Mouse (Mus musculus) layer of hippocampus, adult 6 months (tissue): ENCODE data around the gene Tet3. TPM values are rescaled to one million over a fixed set of nuclear protein-coding genes. Genes with fewer than 3 reads are reported as not detected.

Source experiments
- long read RNA-seq, 2 experiments: library from polyadenylated mRNA; unstranded; transcript quantifications; one replicate each; pipeline ENCODE4 v2.0.0; 2019 to 2020
- microRNA-seq: library from miRNA; unstranded; fragments of <30 nt; microRNA quantifications from one replicate; pipeline ENCODE4 v1.2.0, GENCODE M21; 2020
- polyA plus RNA-seq: library from polyadenylated mRNA; unstranded; fragments of <200 nt; fragmentation: Nextera tagmentation; gene quantifications from 2 replicates; pipeline ENCODE4 v1.2.3, GENCODE M21; 2021

The Tet3 gene
- 6.2 and 8.1 TPM in 2 replicates for polyA plus RNA-seq
- long read RNA-seq, experiment 1, full-length matches to known transcripts: 3 of 9 reads
- long read RNA-seq, experiment 1, partial matches to known transcripts: 3 of 9 reads
- long read RNA-seq, experiment 1, other reads (novel, unspliced or antisense): 3 of 9 reads
- long read RNA-seq, experiment 2, partial matches to known transcripts: 4 of 31 reads
- long read RNA-seq, experiment 2, other reads (novel, unspliced or antisense): 27 of 31 reads

GRCm38 (mm10) chr6:83459034-83459644, at the start of gene Tet3:
Tet3 (minus strand) TSS chr6:83459084.

GRCm38 (mm10) chr6:83506258-83507167, 47.6 kb upstream of the Tet3 start, which contains the start of gene Dguok:
Dguok (minus strand) TSS chr6:83506969.

GRCm38 (mm10) chr6:83348873-83349272, 110.0 kb downstream of the Tet3 start, which contains the start of gene Bola3:
Bola3 (plus strand) TSS chr6:83349147.

GRCm38 (mm10) chr6:83325525-83326393, 133.1 kb downstream of the Tet3 start, which contains the start of the genes Mthfd2 and Mob1a:
Mthfd2 (minus strand) TSS chr6:83325908.
Mob1a (plus strand) TSS chr6:83326016.

Small RNA genes lying within 50 kb of the gene (microRNA-seq; reads per million reads assigned to microRNA genes)
- gene Mir6374: not detected

Other genes starting within 250 kb of the Tet3 start
- gene Slc4a5, start 239.3 kb downstream of the Tet3 start, polyA plus RNA-seq: 0.14 and 9.7 TPM in 2 replicates
- 15.1 and 16.7 TPM in 2 replicates for gene Mthfd2, start 133.2 kb downstream of the Tet3 start, polyA plus RNA-seq
- gene Mob1a, start 133.1 kb downstream of the Tet3 start, polyA plus RNA-seq: 18.2 and 18.6 TPM in 2 replicates
- 234 and 271 TPM in 2 replicates for gene Bola3, start 109.9 kb downstream of the Tet3 start, polyA plus RNA-seq
- gene Dguok, start 47.9 kb upstream of the Tet3 start, polyA plus RNA-seq: 55.0 and 59.7 TPM in 2 replicates
- gene Actg2, start 77.2 kb upstream of the Tet3 start, polyA plus RNA-seq: not detected in 2 replicates
- 38.7 and 41.2 TPM in 2 replicates for gene Stambp, start 113.6 kb upstream of the Tet3 start, polyA plus RNA-seq
- not detected in 2 replicates for gene Clec4f, start 197.1 kb upstream of the Tet3 start, polyA plus RNA-seq
- gene Cd207, start 218.8 kb upstream of the Tet3 start, polyA plus RNA-seq: not detected in 2 replicates